Mouse (Mus musculus): Measurements from ENCODE around the gene Gm21650. TPM values are rescaled to one million over a fixed set of nuclear protein-coding genes. Genes with fewer than 3 reads are reported as not detected.
"Not testable (repeated sequence)": the region's sequence is repeated elsewhere in the genome, so short reads cannot be mapped to it uniquely, and the experiment has no call there.

Gm21650 gene
- not detected for total RNA-seq (2021)

DNA sequence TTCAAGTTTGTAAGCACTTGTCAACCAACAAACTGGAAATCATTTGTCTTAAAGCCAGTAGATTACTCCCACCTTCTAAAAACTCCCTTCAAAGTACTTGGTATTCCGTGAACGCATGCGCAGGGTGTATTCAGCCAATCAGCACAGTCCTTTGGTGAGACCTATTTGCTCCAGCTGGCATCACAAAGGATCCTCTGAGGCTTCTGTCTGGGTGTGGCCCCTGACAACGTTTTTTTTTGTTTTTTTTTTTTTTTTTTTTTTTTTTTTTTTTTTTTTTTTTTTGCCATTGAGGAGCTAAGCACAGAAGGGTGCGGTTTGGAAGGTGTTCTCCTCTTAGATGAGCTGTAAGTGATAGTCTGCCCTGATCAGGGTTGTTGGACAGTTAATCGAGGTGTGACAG, at the start of gene Gm21650:
TSS of gene Gm21650 (plus strand) at position 301 of the 400 bp plus-strand sequence.
- intact Hi-C loops (cut with DNase I); DNase-seq: not testable (repeated sequence)

Data from left cerebral cortex, postnatal 4 days (tissue).